Mouse (Mus musculus): Measurements from ENCODE around the gene Syndig1. TPM values are rescaled to one million over a fixed set of nuclear protein-coding genes. Genes with fewer than 3 reads are reported as not detected.
A peak's percentile ranks its signal among the peaks of the same experiment; 100 is the strongest.

Syndig1 gene
- polyA plus RNA-seq, 1 experiment from 2014 or later: 16.4 TPM

DNA sequence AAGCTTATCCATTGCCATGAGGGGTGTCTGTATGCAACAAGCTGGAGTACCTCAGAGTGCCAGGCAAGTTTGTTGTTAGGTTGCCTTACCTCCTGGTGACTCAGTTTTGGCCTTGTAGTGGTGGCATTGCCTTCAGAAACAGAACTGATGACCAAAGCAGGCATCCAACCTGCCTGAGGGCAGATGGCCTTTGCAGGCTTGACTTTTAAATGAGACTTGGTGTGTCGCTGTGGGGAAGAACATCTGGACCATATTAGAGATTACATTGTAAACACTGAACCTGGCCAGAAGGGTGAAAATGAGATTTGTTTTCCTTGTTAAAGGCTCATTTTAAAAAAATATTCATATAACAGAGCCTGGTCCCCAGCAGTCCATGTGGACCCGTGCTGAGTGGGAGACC is 102.1 kb downstream of the Syndig1 start:
- H3K9ac ChIP-seq (ENCODE audit: low read length): no peak overlapping the region
- H3K4me3 ChIP-seq (ENCODE audit: low read depth, low read length): no peak overlapping the region
- 82% methylated on average over 2 of the region's 2 CpGs for WGBS
- ATAC-seq: no peak
- no peaks in the 10 kb centered on the region for H3K9me3 ChIP-seq (replicated peaks; ENCODE audit: control insufficient read depth, low read length)
- H3K4me2 ChIP-seq (ENCODE audit: low read length): no peak overlapping the region
- no peak overlapping the region for H3K27ac ChIP-seq (ENCODE audit: low read depth, low read length)
- DNase-seq (ENCODE audit: low spot score): no peak
- H3K4me1 ChIP-seq (ENCODE audit: control insufficient read depth, insufficient read depth, low read length): no peaks in the 10 kb centered on the region
- H3K36me3 ChIP-seq (ENCODE audit: control insufficient read depth, insufficient read depth, low read length): no peaks in the 10 kb centered on the region
- H3K27me3 ChIP-seq (replicated peaks; ENCODE audit: control insufficient read depth, insufficient read depth, low read length): no peaks in the 10 kb centered on the region

DNA sequence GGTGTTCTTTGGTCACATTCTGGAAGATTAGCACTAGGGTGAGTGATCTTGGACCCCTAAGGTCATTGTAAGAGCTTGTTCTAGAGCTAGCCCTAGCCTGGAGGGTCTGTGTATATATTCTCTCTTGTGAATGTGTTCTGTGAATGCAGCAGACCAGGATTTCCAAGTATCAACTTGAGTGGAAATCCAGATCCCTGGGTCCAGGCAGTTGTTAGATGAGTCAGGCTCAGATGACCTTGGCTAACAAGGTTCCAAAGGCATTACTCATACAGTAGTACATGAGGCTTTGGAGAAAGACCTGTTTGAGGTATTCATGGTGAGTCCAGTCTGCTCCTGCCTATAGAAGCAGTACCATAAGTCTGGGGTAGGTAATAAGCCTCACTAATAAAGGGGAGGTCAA is 103.1 kb downstream of the Syndig1 start:
- H3K4me3 ChIP-seq (ENCODE audit: low read depth, low read length): no peak overlapping the region
- no peaks in the 10 kb centered on the region for H3K36me3 ChIP-seq (ENCODE audit: control insufficient read depth, insufficient read depth, low read length)
- no peak overlapping the region for H3K9ac ChIP-seq (ENCODE audit: low read length)
- ATAC-seq: no peak
- no peak overlapping the region for H3K27ac ChIP-seq (ENCODE audit: low read depth, low read length)
- no peak for DNase-seq (ENCODE audit: low spot score)
- no peaks in the 10 kb centered on the region for H3K9me3 ChIP-seq (replicated peaks; ENCODE audit: control insufficient read depth, low read length)
- H3K4me1 ChIP-seq (ENCODE audit: control insufficient read depth, insufficient read depth, low read length): no peaks in the 10 kb centered on the region
- H3K27me3 ChIP-seq (replicated peaks; ENCODE audit: control insufficient read depth, insufficient read depth, low read length): no peaks in the 10 kb centered on the region
- no peak overlapping the region for H3K4me2 ChIP-seq (ENCODE audit: low read length)

DNA sequence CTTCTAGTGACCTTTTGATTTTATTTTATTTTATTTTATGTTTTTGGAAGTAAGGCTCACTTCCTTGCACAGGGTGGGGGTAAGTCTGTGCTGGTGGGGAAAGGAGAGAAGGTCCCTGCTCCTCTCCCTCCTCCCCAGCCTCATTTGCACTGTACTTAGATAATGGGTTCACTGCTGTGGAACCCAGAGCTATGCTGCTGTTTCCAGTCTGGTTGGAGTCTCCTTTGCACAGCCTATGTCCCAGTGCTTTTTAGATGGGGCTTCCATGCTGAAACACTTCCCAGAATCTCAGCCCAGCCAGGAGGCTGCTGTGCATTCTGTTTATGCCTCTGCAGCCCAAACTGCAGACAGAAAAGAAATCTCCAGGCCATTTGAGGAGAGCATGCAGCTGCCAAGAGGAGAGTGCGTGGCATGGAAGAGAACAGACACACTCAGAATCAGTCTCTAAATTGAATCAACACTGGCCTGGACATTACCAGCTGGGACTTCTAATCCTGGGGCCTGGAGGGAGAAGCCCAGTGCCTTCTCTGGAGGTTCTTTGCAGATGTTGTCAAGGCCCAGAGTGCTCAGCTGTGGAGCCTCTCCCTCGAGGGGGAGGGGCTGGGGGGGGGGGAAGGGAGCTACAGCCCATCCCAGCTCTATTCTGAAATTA is 104.4 kb downstream of the Syndig1 start:
- Histone ChIP-seq H3K4me1 (ENCODE audit: control insufficient read depth, insufficient read depth, low read length) (no peaks in the 10 kb centered on the region), H3K9ac (ENCODE audit: low read length) (no peak overlapping the region), H3K4me3 (ENCODE audit: low read depth, low read length) (no peak overlapping the region), H3K27ac (ENCODE audit: low read depth, low read length) (no peak overlapping the region), H3K9me3 (replicated peaks; ENCODE audit: control insufficient read depth, low read length) (no peaks in the 10 kb centered on the region), H3K27me3 (replicated peaks; ENCODE audit: control insufficient read depth, insufficient read depth, low read length) (no peaks in the 10 kb centered on the region), H3K36me3 (ENCODE audit: control insufficient read depth, insufficient read depth, low read length) (no peaks in the 10 kb centered on the region), H3K4me2 (ENCODE audit: low read length) (no peak overlapping the region)
- DNase-seq (ENCODE audit: low spot score) (no peak), ATAC-seq (0 out of 2 replicates have a peak, but pooled peaks have one; percentile 21)
- 36% methylated on average over 2 of the region's 2 CpGs for WGBS

DNA sequence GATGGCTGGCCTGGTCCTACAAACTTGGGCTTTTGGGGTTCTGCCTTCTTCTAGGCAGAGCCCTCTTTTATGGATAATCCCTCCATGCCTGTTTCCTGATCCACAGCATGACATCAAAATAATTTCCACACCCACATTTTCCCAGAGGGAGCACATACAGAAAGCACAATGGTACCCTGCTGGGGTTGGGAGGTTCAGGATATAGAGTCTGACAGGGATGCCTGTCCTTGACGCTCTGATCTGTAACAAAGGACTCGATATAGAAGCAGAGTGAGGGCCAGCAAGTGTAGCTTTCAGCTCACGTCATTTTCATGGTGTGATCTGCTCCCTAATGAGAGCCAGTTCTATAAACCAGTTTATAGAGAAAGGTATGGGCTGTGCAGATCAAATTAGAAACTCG is 105.1 kb downstream of the Syndig1 start:
- DNase-seq (ENCODE audit: low spot score) (no peak), ATAC-seq (no peak)

DNA sequence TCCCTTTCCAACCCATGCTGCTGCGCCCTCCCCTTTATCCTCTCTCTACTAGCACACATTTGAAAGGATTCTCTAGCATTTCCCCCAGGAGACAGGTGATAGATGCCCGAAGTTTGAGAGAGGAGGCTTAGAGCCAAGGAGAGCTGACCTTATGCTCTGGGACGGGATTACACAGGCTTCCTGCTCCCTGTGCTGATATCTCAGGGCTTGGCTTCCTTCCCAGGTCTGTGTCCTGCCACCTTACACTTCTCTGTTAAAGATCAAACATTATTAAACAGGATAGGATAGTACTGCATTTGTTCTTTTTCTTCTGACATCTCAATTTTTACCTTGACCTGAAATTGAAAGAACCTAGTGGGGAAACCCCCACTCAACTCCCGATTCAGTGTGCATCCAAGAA is 109.8 kb downstream of the Syndig1 start:
- H3K4me1 ChIP-seq (ENCODE audit: control insufficient read depth, insufficient read depth, low read length): no peaks in the 10 kb centered on the region
- H3K36me3 ChIP-seq (ENCODE audit: control insufficient read depth, insufficient read depth, low read length): no peaks in the 10 kb centered on the region
- H3K27ac ChIP-seq (ENCODE audit: low read depth, low read length): no peak overlapping the region
- H3K27me3 ChIP-seq (replicated peaks; ENCODE audit: control insufficient read depth, insufficient read depth, low read length): no peaks in the 10 kb centered on the region
- H3K4me2 ChIP-seq (ENCODE audit: low read length): no peak overlapping the region
- no peak overlapping the region for H3K9ac ChIP-seq (ENCODE audit: low read length)
- H3K4me3 ChIP-seq (ENCODE audit: low read depth, low read length): no peak overlapping the region
- no peaks in the 10 kb centered on the region for H3K9me3 ChIP-seq (replicated peaks; ENCODE audit: control insufficient read depth, low read length)
- ATAC-seq: no peak
- WGBS: 77% methylated on average over 4 of the region's 4 CpGs
- no peak for DNase-seq (ENCODE audit: low spot score)

More for the DNA sequence above, 105.1 kb downstream of the Syndig1 start:
- Histone ChIP-seq H3K9me3 (replicated peaks; ENCODE audit: control insufficient read depth, low read length) (no peaks in the 10 kb centered on the region), H3K36me3 (ENCODE audit: control insufficient read depth, insufficient read depth, low read length) (no peaks in the 10 kb centered on the region), H3K9ac (ENCODE audit: low read length) (no peak overlapping the region), H3K4me3 (ENCODE audit: low read depth, low read length) (no peak overlapping the region), H3K27me3 (replicated peaks; ENCODE audit: control insufficient read depth, insufficient read depth, low read length) (no peaks in the 10 kb centered on the region), H3K27ac (ENCODE audit: low read depth, low read length) (no peak overlapping the region), H3K4me1 (ENCODE audit: control insufficient read depth, insufficient read depth, low read length) (no peaks in the 10 kb centered on the region), H3K4me2 (ENCODE audit: low read length) (no peak overlapping the region)
- WGBS: 5% methylated on average over 4 of the region's 4 CpGs

DNA sequence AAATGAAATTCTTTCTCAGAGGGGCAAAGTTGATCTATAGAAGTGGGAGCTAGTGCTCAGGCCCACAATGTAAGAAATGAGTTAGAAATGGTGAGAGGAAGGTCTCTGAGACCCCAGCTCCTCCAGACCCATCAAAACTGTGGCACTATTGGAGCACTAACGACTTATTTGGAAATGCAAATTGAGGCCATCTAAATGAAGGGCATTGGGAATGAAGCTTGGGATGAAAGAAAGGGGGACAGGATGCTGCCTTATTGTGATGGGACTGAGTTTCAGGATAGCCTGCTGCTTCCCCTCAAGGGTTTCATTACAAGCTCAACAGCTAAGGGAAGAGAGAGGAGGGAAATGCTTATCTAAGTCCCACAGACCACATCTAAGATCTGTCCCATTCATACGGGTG is 110.6 kb downstream of the Syndig1 start:
- no peaks in the 10 kb centered on the region for H3K27me3 ChIP-seq (replicated peaks; ENCODE audit: control insufficient read depth, insufficient read depth, low read length)
- H3K27ac ChIP-seq (ENCODE audit: low read depth, low read length): no peak overlapping the region
- DNase-seq (ENCODE audit: low spot score) (no peak), ATAC-seq (no peak)
- 24% methylated on average over 2 of the region's 2 CpGs for WGBS
- no peak overlapping the region for H3K9ac ChIP-seq (ENCODE audit: low read length)
- no peaks in the 10 kb centered on the region for H3K9me3 ChIP-seq (replicated peaks; ENCODE audit: control insufficient read depth, low read length)
- H3K4me2 ChIP-seq (ENCODE audit: low read length): no peak overlapping the region
- H3K36me3 ChIP-seq (ENCODE audit: control insufficient read depth, insufficient read depth, low read length): no peaks in the 10 kb centered on the region
- H3K4me1 ChIP-seq (ENCODE audit: control insufficient read depth, insufficient read depth, low read length): no peaks in the 10 kb centered on the region
- no peak overlapping the region for H3K4me3 ChIP-seq (ENCODE audit: low read depth, low read length)

DNA sequence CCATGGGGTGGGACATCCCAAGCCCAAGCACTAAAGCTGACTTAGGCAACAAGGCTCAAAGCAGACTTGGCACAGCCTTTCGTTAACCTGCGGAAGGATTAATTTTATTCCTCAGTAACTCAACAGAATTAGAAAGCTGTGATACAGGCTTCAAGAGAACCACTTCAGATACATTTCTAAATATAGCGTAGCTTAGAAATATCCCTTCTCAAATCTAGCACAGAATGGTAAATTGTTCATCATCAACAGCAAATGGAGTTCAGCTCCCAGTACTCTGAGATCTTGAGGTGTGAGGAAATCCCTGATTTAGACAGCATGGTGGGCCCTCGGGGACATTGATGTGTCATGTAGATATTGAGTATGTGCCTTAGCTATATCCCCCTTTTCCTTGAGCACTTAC is 121.6 kb downstream of the Syndig1 start:
- Histone ChIP-seq H3K27me3 (replicated peaks; ENCODE audit: control insufficient read depth, insufficient read depth, low read length) (no peaks in the 10 kb centered on the region), H3K4me2 (ENCODE audit: low read length) (no peak overlapping the region), H3K4me1 (ENCODE audit: control insufficient read depth, insufficient read depth, low read length) (no peaks in the 10 kb centered on the region), H3K4me3 (ENCODE audit: low read depth, low read length) (no peak overlapping the region), H3K27ac (ENCODE audit: low read depth, low read length) (no peak overlapping the region), H3K9me3 (replicated peaks; ENCODE audit: control insufficient read depth, low read length) (no peaks in the 10 kb centered on the region), H3K9ac (ENCODE audit: low read length) (no peak overlapping the region), H3K36me3 (ENCODE audit: control insufficient read depth, insufficient read depth, low read length) (no peaks in the 10 kb centered on the region)
- no peak for DNase-seq (ENCODE audit: low spot score)
- WGBS: 87% methylated on average over 4 of the region's 4 CpGs
- ATAC-seq: no peak

DNA sequence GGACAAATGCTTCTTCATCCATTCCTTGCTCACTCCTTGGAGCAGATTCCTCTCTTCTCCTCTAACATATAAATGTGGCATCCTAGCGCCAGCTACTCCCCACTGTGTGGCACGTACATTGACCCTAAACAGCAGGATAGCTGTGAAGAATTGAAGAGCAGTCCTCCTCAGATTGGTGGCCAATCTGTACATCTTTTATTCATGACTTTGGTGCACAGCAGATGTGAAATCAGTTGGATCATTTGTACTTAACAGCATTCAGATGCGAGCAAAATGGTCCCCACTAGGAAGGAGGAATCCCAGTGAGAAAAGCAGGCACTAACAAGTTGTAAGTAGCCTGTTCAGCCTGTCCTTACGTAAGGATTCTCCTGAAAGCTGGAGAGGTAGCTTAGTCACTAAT is 142.0 kb downstream of the Syndig1 start:
- DNase-seq (ENCODE audit: low spot score) (peak; percentile 43), ATAC-seq (peak; percentile 66; the same call in 1 of the 2 replicates)
- H3K4me3 ChIP-seq (ENCODE audit: low read depth, low read length): no peak overlapping the region

DNA sequence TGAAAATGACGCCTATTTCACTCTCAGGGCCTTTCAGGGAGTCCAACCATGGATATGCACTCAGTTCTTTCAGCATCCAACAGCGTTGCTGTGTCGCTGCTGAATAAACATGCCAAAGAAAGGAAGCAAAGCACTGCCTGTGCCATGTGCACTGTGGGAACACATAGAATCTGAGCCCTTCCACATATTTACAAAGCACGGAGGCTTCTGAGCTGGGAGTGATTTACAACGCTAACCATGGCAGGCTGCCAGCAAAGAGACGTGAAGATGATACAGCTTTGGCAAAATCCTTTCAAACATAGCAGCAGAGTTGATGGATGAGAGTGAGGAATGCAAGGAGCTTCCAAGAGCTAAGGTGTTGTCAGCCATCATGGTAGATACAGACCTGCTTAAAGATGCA is 144.6 kb downstream of the Syndig1 start:
- peak; percentile 78 for DNase-seq (ENCODE audit: low spot score)
- 77% methylated on average over 6 of the region's 6 CpGs for WGBS
- peak; percentile 85; the same call in 1 of the 2 replicates for ATAC-seq
- no peak overlapping the region for H3K27ac ChIP-seq (ENCODE audit: low read depth, low read length)
- no peak overlapping the region for H3K4me3 ChIP-seq (ENCODE audit: low read depth, low read length)
- H3K4me1 ChIP-seq (ENCODE audit: control insufficient read depth, insufficient read depth, low read length): no peaks in the 10 kb centered on the region
- no peaks in the 10 kb centered on the region for H3K36me3 ChIP-seq (ENCODE audit: control insufficient read depth, insufficient read depth, low read length)
- H3K9me3 ChIP-seq (replicated peaks; ENCODE audit: control insufficient read depth, low read length): no peaks in the 10 kb centered on the region
- H3K4me2 ChIP-seq (ENCODE audit: low read length): no peak overlapping the region
- no peak overlapping the region for H3K9ac ChIP-seq (ENCODE audit: low read length)
- no peaks in the 10 kb centered on the region for H3K27me3 ChIP-seq (replicated peaks; ENCODE audit: control insufficient read depth, insufficient read depth, low read length)

More for the DNA sequence above, 142.0 kb downstream of the Syndig1 start:
- H3K4me2 ChIP-seq (ENCODE audit: low read length): no peak overlapping the region
- no peaks in the 10 kb centered on the region for H3K36me3 ChIP-seq (ENCODE audit: control insufficient read depth, insufficient read depth, low read length)
- H3K9me3 ChIP-seq (replicated peaks; ENCODE audit: control insufficient read depth, low read length): no peaks in the 10 kb centered on the region
- WGBS: 62% methylated on average over 4 of the region's 4 CpGs
- no peak overlapping the region for H3K27ac ChIP-seq (ENCODE audit: low read depth, low read length)
- no peaks in the 10 kb centered on the region for H3K27me3 ChIP-seq (replicated peaks; ENCODE audit: control insufficient read depth, insufficient read depth, low read length)
- no peak overlapping the region for H3K9ac ChIP-seq (ENCODE audit: low read length)
- H3K4me1 ChIP-seq (ENCODE audit: control insufficient read depth, insufficient read depth, low read length): no peaks in the 10 kb centered on the region

Measured in forebrain, embryonic 14.5 days (tissue).